Mouse (Mus musculus) forebrain, embryonic 13.5 days (tissue): ENCODE measurements around the gene C1d. TPM values are rescaled to one million over a fixed set of nuclear protein-coding genes. Genes with fewer than 3 reads are reported as not detected.
A peak's percentile ranks its signal among the peaks of the same experiment; 100 is the strongest.
"Not testable (repeated sequence)": the region's sequence is repeated elsewhere in the genome, so short reads cannot be mapped to it uniquely, and the experiment has no call there.

Experiments
- ATAC-seq: fragments of 200-750 bp; cut with Nextera tagmentation; 2 replicates; pipeline ENCODE4 v1.8.0; 2017
- H3K27ac ChIP-seq: fragments of 300-500 bp; sonication (generic); 2 replicates; pipeline ENCODE4 v1.5.1; 2015; ENCODE audit warnings: inconsistent platforms, mild to moderate bottlenecking, moderate library complexity
- H3K27me3 ChIP-seq: fragments of 300-500 bp; sonication (generic); 2 replicates; pipeline ENCODE4 v1.6.1; 2015; ENCODE audit warnings: mild to moderate bottlenecking, inconsistent platforms
- H3K36me3 ChIP-seq: fragments of 300-500 bp; sonication (generic); 2 replicates; pipeline ENCODE4 v1.6.1; 2015; ENCODE audit warnings: mild to moderate bottlenecking, inconsistent platforms; ENCODE audit not compliant: poor library complexity, severe bottlenecking
- H3K4me1 ChIP-seq: fragments of 300-500 bp; sonication (generic); 2 replicates; pipeline ENCODE4 v1.6.1; 2015; ENCODE audit warnings: inconsistent platforms
- H3K4me2 ChIP-seq: fragments of 300-500 bp; sonication (generic); 2 replicates; pipeline ENCODE4 v1.6.1; 2015; ENCODE audit warnings: inconsistent platforms, mild to moderate bottlenecking, moderate library complexity
- H3K4me3 ChIP-seq: fragments of 300-500 bp; sonication (generic); 2 replicates; pipeline ENCODE4 v1.5.1; 2015; ENCODE audit warnings: mild to moderate bottlenecking, inconsistent platforms
- H3K9ac ChIP-seq: fragments of 300-500 bp; sonication (generic); 2 replicates; pipeline ENCODE4 v1.6.1; 2015; ENCODE audit warnings: mild to moderate bottlenecking, inconsistent platforms
- H3K9me3 ChIP-seq: fragments of 300-500 bp; sonication (generic); replicated peaks from 2 replicates; pipeline ENCODE4 v1.6.1; 2016; ENCODE audit warnings: inconsistent platforms
- WGBS: fragments of 180-500 bp; shearing (Covaris S2); methylation state at CpG from one replicate; pipeline ENCODE4 v1.1.7; 2015; 5-methylcytosine and 5-hydroxymethylcytosine counted together
- polyA plus RNA-seq: library from polyadenylated mRNA; unstranded; fragments of >200 nt; fragmentation: Nextera tagmentation; extraction: Ambion mirVana; gene quantifications from 2 replicates; pipeline ENCODE4 v1.2.1, GENCODE M21; 2015

Gene C1d
- 101 and 111 TPM in 2 replicates for polyA plus RNA-seq

- Histone ChIP-seq H3K4me2 (peak within 1 kb of the TSS; percentile 74), H3K4me1 (peaks cover 18% of the 10 kb centered on the region), H3K9ac (peak within 1 kb of the TSS; percentile 77), H3K36me3 (no peaks in the 10 kb centered on the region), H3K27me3 (no peaks in the 10 kb centered on the region), H3K27ac (peak within 1 kb of the TSS; percentile 85), H3K9me3 (no peaks in the 10 kb centered on the region), H3K4me3 (peak within 1 kb of the TSS; percentile 67)
- under 1% methylated on average over 33 of the region's 33 CpGs for WGBS
- peak; percentile 94 for ATAC-seq
These were observed at the start of gene C1d for GRCm38 (mm10) chr11:17257443-17257842. Gene C1d, plus strand, starts transcription at chr11:17257579.

- peaks cover 22% of the 10 kb centered on the region for H3K36me3 ChIP-seq
- H3K27me3 ChIP-seq: no peaks in the 10 kb centered on the region
- peak within 1 kb of the TSS; percentile 73 for H3K9ac ChIP-seq
- H3K4me3 ChIP-seq: peak within 1 kb of the TSS; percentile 88
- peak; percentile 99 for ATAC-seq
- 1% methylated on average over 64 of the region's 65 CpGs for WGBS
- H3K9me3 ChIP-seq: no peaks in the 10 kb centered on the region
- peaks cover 26% of the 10 kb centered on the region for H3K4me1 ChIP-seq
- peak within 1 kb of the TSS; percentile 77 for H3K27ac ChIP-seq
- peak within 1 kb of the TSS; percentile 64 for H3K4me2 ChIP-seq
These were observed 45.9 kb upstream of the C1d start, which contains the start of gene Pno1 for GRCm38 (mm10) chr11:17211258-17212140. Gene Pno1, minus strand, starts transcription at chr11:17211568.

- Histone ChIP-seq H3K4me2 (peak overlapping the region; percentile 64), H3K9me3 (no peaks in the 10 kb centered on the region), H3K9ac (peak overlapping the region; percentile 73), H3K36me3 (peaks cover 17% of the 10 kb centered on the region), H3K27me3 (no peaks in the 10 kb centered on the region), H3K4me3 (peak overlapping the region; percentile 88), H3K27ac (peak overlapping the region; percentile 77), H3K4me1 (peaks cover 26% of the 10 kb centered on the region)
- WGBS: 3% methylated on average over 10 of the region's 10 CpGs
- no peak for ATAC-seq
These were observed 45.3 kb upstream of the C1d start for GRCm38 (mm10) chr11:17212141-17212495.

GRCm38 (mm10) chr11:17212903-17213509, 44.4 kb upstream of the C1d start:
- H3K9me3 ChIP-seq: no peaks in the 10 kb centered on the region
- 68% methylated on average over 5 of the region's 5 CpGs for WGBS
- peaks cover 12% of the 10 kb centered on the region for H3K36me3 ChIP-seq
- 0 out of 2 replicates have a peak overlapping the region, but pooled peaks have one; percentile 13 for H3K9ac ChIP-seq
- ATAC-seq: no peak
- H3K27me3 ChIP-seq: no peaks in the 10 kb centered on the region
- H3K4me2 ChIP-seq: peak overlapping the region; percentile 64
- peak overlapping the region; percentile 88 for H3K4me3 ChIP-seq
- H3K4me1 ChIP-seq: peaks cover 26% of the 10 kb centered on the region
- H3K27ac ChIP-seq: no peak overlapping the region

- no peaks in the 10 kb centered on the region for H3K27me3 ChIP-seq
- no peaks in the 10 kb centered on the region; the same call in 1 of the 2 replicates for H3K36me3 ChIP-seq
- H3K27ac ChIP-seq: no peak overlapping the region
- H3K4me3 ChIP-seq: no peak overlapping the region
- H3K4me1 ChIP-seq: peaks cover 19% of the 10 kb centered on the region
- WGBS: 91% methylated on average over 3 of the region's 3 CpGs
- no peaks in the 10 kb centered on the region for H3K9me3 ChIP-seq
- H3K9ac ChIP-seq: no peak overlapping the region
- ATAC-seq: no peak
- H3K4me2 ChIP-seq: no peak overlapping the region
These were observed 41.9 kb upstream of the C1d start for GRCm38 (mm10) chr11:17215475-17215874.

GRCm38 (mm10) chr11:17221126-17221525, 36.3 kb upstream of the C1d start:
- 94% methylated on average over 8 of the region's 8 CpGs for WGBS
- Histone ChIP-seq H3K9ac (no peak overlapping the region), H3K4me3 (no peak overlapping the region), H3K27ac (no peak overlapping the region), H3K4me1 (no peaks in the 10 kb centered on the region), H3K36me3 (peaks cover 22% of the 10 kb centered on the region), H3K27me3 (no peaks in the 10 kb centered on the region), H3K9me3 (no peaks in the 10 kb centered on the region), H3K4me2 (no peak overlapping the region)
- no peak for ATAC-seq

- Histone ChIP-seq H3K27ac (no peak overlapping the region), H3K9me3 (no peaks in the 10 kb centered on the region), H3K9ac (no peak overlapping the region), H3K4me2 (no peak overlapping the region), H3K36me3 (peaks cover 46% of the 10 kb centered on the region), H3K4me3 (no peak overlapping the region), H3K27me3 (no peaks in the 10 kb centered on the region), H3K4me1 (no peaks in the 10 kb centered on the region)
- no peak for ATAC-seq
- 80% methylated on average over 5 of the region's 5 CpGs for WGBS
These were observed 24.6 kb upstream of the C1d start for GRCm38 (mm10) chr11:17232792-17233191.

- WGBS: 91% methylated on average over 5 of the region's 5 CpGs
These were observed 20.8 kb upstream of the C1d start for GRCm38 (mm10) chr11:17236449-17237037.

GRCm38 (mm10) chr11:17238598-17238997, 18.8 kb upstream of the C1d start:
- peaks cover 14% of the 10 kb centered on the region for H3K36me3 ChIP-seq
- not testable (repeated sequence) for H3K4me3 ChIP-seq, H3K9ac ChIP-seq, H3K4me2 ChIP-seq, H3K9me3 ChIP-seq, H3K27ac ChIP-seq, H3K27me3 ChIP-seq, H3K4me1 ChIP-seq, ATAC-seq
- WGBS: 92% methylated on average over 5 of the region's 5 CpGs

More at GRCm38 (mm10) chr11:17236449-17237037, 20.8 kb upstream of the C1d start:
- no peak for ATAC-seq
- H3K4me1 ChIP-seq: no peaks in the 10 kb centered on the region
- H3K9me3 ChIP-seq: no peaks in the 10 kb centered on the region
- H3K27ac ChIP-seq: no peak overlapping the region
- no peak overlapping the region for H3K4me3 ChIP-seq
- no peaks in the 10 kb centered on the region for H3K27me3 ChIP-seq
- H3K4me2 ChIP-seq: no peak overlapping the region
- H3K36me3 ChIP-seq: peaks cover 30% of the 10 kb centered on the region
- H3K9ac ChIP-seq: no peak overlapping the region

GRCm38 (mm10) chr11:17248715-17249114, 8.7 kb upstream of the C1d start:
- ATAC-seq: no peak
- Histone ChIP-seq H3K27me3 (no peaks in the 10 kb centered on the region), H3K36me3 (no peaks in the 10 kb centered on the region), H3K4me1 (no peaks in the 10 kb centered on the region), H3K9me3 (no peaks in the 10 kb centered on the region), H3K4me3 (no peak overlapping the region), H3K4me2 (no peak overlapping the region), H3K27ac (no peak overlapping the region), H3K9ac (no peak overlapping the region)

- peak overlapping the region; percentile 30; the same call in 1 of the 2 replicates for H3K9ac ChIP-seq
These were observed 490 bp upstream of the C1d start for GRCm38 (mm10) chr11:17256813-17257365.

GRCm38 (mm10) chr11:17257861-17258260, 482 bp downstream of the C1d start:
- Histone ChIP-seq H3K27ac (peak overlapping the region; percentile 85), H3K9ac (peak overlapping the region; percentile 77), H3K9me3 (no peaks in the 10 kb centered on the region), H3K4me3 (peak overlapping the region; percentile 67), H3K4me2 (peak overlapping the region; percentile 74), H3K27me3 (no peaks in the 10 kb centered on the region), H3K36me3 (no peaks in the 10 kb centered on the region), H3K4me1 (peaks cover 18% of the 10 kb centered on the region)
- under 1% methylated on average over 17 of the region's 17 CpGs for WGBS
- ATAC-seq: peak; percentile 23

More at GRCm38 (mm10) chr11:17256813-17257365, 490 bp upstream of the C1d start:
- no peaks in the 10 kb centered on the region for H3K9me3 ChIP-seq
- H3K36me3 ChIP-seq: no peaks in the 10 kb centered on the region
- H3K4me2 ChIP-seq: peak overlapping the region; percentile 74
- H3K4me3 ChIP-seq: peak overlapping the region; percentile 67
- 54% methylated on average over 8 of the region's 8 CpGs for WGBS
- H3K4me1 ChIP-seq: peaks cover 18% of the 10 kb centered on the region
- H3K27me3 ChIP-seq: no peaks in the 10 kb centered on the region
- peak; percentile 75 for ATAC-seq
- H3K27ac ChIP-seq: no peak overlapping the region
